Mouse (Mus musculus) ES-E14 (cell line): Measurements from ENCODE around the gene Cmtm6. TPM values are rescaled to one million over a fixed set of nuclear protein-coding genes. Genes with fewer than 3 reads are reported as not detected.

Experiments
- DNase-seq: peaks from one replicate; pipeline ENCODE4 v3.0.0-alpha.2; 2013; ENCODE audit warnings: low read depth, low spot score
- H3K27ac ChIP-seq: 2 replicates; pipeline ENCODE4 v1.5.1; 2012; ENCODE audit warnings: low read depth, mild to moderate bottlenecking, low read length, moderate library complexity, mixed read lengths; ENCODE audit not compliant: poor library complexity, insufficient read depth, severe bottlenecking
- H3K36me3 ChIP-seq: 2 replicates; pipeline ENCODE4 v1.6.1; 2012; ENCODE audit warnings: mild to moderate bottlenecking, low read length, moderate library complexity, mixed read lengths; ENCODE audit not compliant: control insufficient read depth, poor library complexity, insufficient read depth, severe bottlenecking
- H3K4me1 ChIP-seq, 2 experiments: fragments of 150-350 bp in 1 of 2; sonication (generic) in 1 of 2; 2 replicates each; pipeline ENCODE4 v1.6.1; 2012; ENCODE audit warnings: low read length in 2 of 2, mild to moderate bottlenecking in 1 of 2, mixed read lengths in 1 of 2; ENCODE audit not compliant: control insufficient read depth in 2 of 2, insufficient read depth in 2 of 2, poor library complexity in 1 of 2
- H3K4me3 ChIP-seq, 2 experiments: fragments of 150-350 bp in 1 of 2; sonication (generic) in 1 of 2; 2 replicates each; pipeline ENCODE4 v1.5.1; 2012; ENCODE audit warnings: low read length in 2 of 2, low read depth in 1 of 2, mild to moderate bottlenecking in 1 of 2, mixed read lengths in 1 of 2; ENCODE audit not compliant: insufficient read depth in 1 of 2, poor library complexity in 1 of 2, severe bottlenecking in 1 of 2
- H3K9ac ChIP-seq: 2 replicates; pipeline ENCODE4 v1.6.1; 2012; ENCODE audit warnings: low read depth, mild to moderate bottlenecking, low read length, mixed read lengths; ENCODE audit not compliant: poor library complexity, insufficient read depth, severe bottlenecking
- H3K9me3 ChIP-seq: fragments of 150-350 bp; sonication (generic); 2 replicates; pipeline ENCODE4 v1.6.1; 2012; ENCODE audit warnings: low read depth, mild to moderate bottlenecking, low read length; ENCODE audit not compliant: control insufficient read depth, insufficient read depth
- CHD2 ChIP-seq: IDR thresholded peaks from 2 replicates; pipeline ENCODE4 v1.6.1; 2014; ENCODE audit warnings: mild to moderate bottlenecking, low read depth, low read length, inconsistent platforms
- HCFC1 ChIP-seq: IDR thresholded peaks from 2 replicates; pipeline ENCODE4 v1.6.1; 2012; ENCODE audit warnings: low read length, inconsistent platforms, borderline replicate concordance; ENCODE audit not compliant: insufficient read depth
- MAFK ChIP-seq: IDR thresholded peaks from 2 replicates; pipeline ENCODE4 v1.6.1; 2014; ENCODE audit warnings: mild to moderate bottlenecking, low read depth, low read length, inconsistent platforms; ENCODE audit not compliant: insufficient read depth
- ZC3H11A ChIP-seq: IDR thresholded peaks from 2 replicates; pipeline ENCODE4 v1.6.1; 2012; ENCODE audit warnings: low read depth, mild to moderate bottlenecking, inconsistent platforms, low read length, borderline replicate concordance
- ZNF384 ChIP-seq: IDR thresholded peaks from 2 replicates; pipeline ENCODE4 v1.6.1; 2012; ENCODE audit warnings: low read depth, low read length, inconsistent platforms
- in situ Hi-C, 2 experiments: fragments of 600-800 bp; cut with MboI; formaldehyde crosslinking; loops; one replicate each; pipeline ENCODE4 v1.15.1; 2025; ENCODE audit warnings: low sequenced_read_pairs in 2 of 2, inconsistent platforms in 1 of 2; ENCODE audit not compliant: unreplicated experiment in 2 of 2
- total RNA-seq: library from RNA; depleted of rRNA; stranded (reverse); fragments of 300-350 nt; gene quantifications from 2 replicates; pipeline ENCODE4 v1.2.3, GENCODE M21; 2012

The Cmtm6 gene
- total RNA-seq, 1 experiment = 74.4 TPM

DNA sequence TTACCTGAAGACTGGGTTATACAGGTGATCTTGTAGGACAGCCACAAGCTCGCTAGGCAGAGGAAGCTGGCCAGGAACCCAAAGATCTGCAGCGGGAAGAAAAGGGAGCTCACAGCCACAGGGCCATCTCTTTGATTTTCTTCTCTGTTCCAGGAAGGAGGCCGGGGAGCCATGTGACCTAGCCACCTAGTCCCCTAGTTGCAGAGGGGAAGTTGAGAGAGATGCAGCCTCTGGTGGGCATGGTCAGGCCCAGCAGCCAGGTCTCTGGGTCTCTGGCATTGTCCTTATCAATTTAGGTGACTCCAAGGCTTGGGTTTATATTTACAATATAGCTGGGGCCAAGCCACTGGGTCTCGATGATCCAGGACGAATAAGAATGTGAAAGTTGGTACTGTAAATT, 27.9 kb downstream of the Cmtm6 start:
- in situ Hi-C loops = no loop called here
- peaks cover 0 to 8% of the 10 kb centered on the region in 2 experiments; a peak in 2 of 4 replicates for H3K4me1 ChIP-seq
- H3K9me3 ChIP-seq = no peaks in the 10 kb centered on the region
- DNase-seq = no peak
- H3K9ac ChIP-seq = no peak overlapping the region; the same call in 1 of the 2 replicates
- H3K4me3 ChIP-seq = no peak overlapping the region
- peaks cover 17% of the 10 kb centered on the region; the same call in 1 of the 2 replicates for H3K36me3 ChIP-seq
- no peak for TF ChIP-seq CHD2
- H3K27ac ChIP-seq = peak overlapping the region; percentile 46; the same call in 1 of the 2 replicates

DNA sequence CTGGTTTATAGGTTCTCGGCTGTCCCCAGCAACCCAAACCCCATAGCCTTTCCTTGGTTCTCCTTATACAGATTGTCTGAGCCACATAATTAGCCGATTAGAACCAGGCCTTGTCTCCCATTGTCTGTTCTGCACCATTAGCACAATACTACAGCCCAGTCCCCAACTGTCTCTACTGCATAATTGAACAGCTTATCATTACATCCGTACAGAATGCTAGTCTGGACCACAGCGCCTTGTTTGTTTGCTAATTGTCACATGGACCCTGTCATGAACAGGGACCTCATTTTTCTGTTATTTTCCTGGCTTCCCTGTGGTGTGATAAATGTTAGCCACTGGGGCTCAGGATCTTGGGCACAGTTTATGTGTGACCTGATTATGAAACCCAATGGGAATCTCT, 29.0 kb downstream of the Cmtm6 start:
- no peak for DNase-seq
- Histone ChIP-seq H3K9me3 (no peaks in the 10 kb centered on the region), H3K36me3 (peaks cover 17% of the 10 kb centered on the region; the same call in 1 of the 2 replicates), H3K4me1 (peaks cover 0 to 8% of the 10 kb centered on the region in 2 experiments; a peak in 2 of 4 replicates), H3K9ac (no peak overlapping the region), H3K27ac (no peak overlapping the region), H3K4me3 (no peak overlapping the region)
- no peak for TF ChIP-seq HCFC1
- no peak for TF ChIP-seq MAFK
- TF ChIP-seq CHD2 = no peak
- TF ChIP-seq ZC3H11A = no peak
- TF ChIP-seq ZNF384 = no peak
- in situ Hi-C loops = no loop called here

DNA sequence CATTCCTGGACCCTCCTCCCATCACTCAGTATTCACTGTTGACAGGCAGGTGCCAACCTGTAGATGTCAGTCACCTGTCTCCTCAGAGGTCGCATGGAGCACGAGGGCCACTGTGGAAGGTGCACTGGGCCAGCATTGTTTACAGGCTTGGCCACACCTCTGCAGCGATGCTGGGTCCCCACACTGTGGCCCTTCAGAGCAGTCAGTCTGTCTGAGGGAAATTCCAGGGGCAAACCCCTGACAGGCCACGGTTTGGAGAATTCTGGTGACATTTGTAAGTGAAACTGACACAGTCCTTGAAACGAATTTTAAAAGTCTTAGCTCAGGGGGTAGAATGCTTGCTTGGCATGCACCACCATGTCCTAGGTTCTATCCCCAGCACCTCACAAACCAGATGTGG, 29.4 kb downstream of the Cmtm6 start:
- Histone ChIP-seq H3K9ac (no peak overlapping the region), H3K9me3 (no peaks in the 10 kb centered on the region), H3K4me3 (no peak overlapping the region), H3K4me1 (peaks cover 0 to 8% of the 10 kb centered on the region in 2 experiments; a peak in 2 of 4 replicates), H3K27ac (no peak overlapping the region), H3K36me3 (peaks cover 17% of the 10 kb centered on the region; the same call in 1 of the 2 replicates)
- no peak for DNase-seq
- no peak for TF ChIP-seq HCFC1
- no peak for TF ChIP-seq ZC3H11A
- TF ChIP-seq CHD2 = no peak
- TF ChIP-seq MAFK = no peak
- no peak for TF ChIP-seq ZNF384
- in situ Hi-C loops = no loop called here

DNA sequence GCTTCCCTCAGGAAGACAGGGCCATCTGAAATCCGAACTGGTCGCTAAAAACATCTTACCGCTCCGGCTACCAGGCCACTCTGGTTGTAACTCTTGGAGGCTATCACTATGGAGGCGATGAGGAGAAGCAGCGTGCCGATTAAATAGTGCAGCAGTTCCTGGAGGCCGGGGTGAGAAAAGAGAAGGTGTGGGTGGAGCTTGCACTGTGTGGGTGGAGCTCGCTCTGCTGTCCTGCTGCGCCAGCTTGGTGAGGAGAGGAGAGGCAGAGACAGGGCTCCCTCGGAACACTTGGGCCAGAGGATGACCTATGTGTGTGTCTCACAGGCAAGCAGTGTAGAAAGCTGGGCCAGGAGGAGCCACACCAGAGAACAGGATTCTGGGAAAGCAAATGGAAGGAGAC, 30.9 kb downstream of the Cmtm6 start:
- DNase-seq = no peak

DNA sequence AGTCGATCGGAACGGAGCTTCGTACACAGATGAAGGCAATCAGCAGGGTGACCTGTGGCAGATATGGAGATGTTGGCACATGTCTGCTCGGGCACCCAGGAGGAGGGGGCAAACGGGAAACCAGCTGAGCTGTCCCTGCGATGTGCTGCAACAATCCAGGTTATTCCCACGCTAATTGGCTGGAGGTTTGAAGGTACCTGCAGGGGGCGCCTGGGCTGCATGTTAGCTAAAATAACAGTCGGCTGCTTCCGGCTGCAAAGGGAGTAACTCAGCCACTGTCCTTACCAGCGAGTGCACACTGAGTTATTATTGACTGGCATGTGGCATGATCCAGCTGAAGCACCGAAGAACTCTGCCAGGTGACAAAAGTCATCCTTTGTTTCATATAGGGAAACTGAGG, 32.4 kb downstream of the Cmtm6 start:
- Histone ChIP-seq H3K9ac (no peak overlapping the region), H3K9me3 (no peaks in the 10 kb centered on the region), H3K36me3 (peaks cover 7% of the 10 kb centered on the region; the same call in 1 of the 2 replicates), H3K27ac (no peak overlapping the region), H3K4me3 (no peak overlapping the region), H3K4me1 (peaks cover 0 to 16% of the 10 kb centered on the region in 2 experiments; a peak in 2 of 4 replicates)
- peak; percentile 58 for DNase-seq
- in situ Hi-C loops = no loop called here
- TF ChIP-seq ZNF384 (no peak), ZC3H11A (no peak), MAFK (no peak), HCFC1 (no peak), CHD2 (no peak)

More for the DNA sequence above, 30.9 kb downstream of the Cmtm6 start:
- no peak for TF ChIP-seq ZNF384
- no peak for TF ChIP-seq CHD2
- TF ChIP-seq ZC3H11A = no peak
- no peak for TF ChIP-seq MAFK
- TF ChIP-seq HCFC1 = no peak
- Histone ChIP-seq H3K27ac (no peak overlapping the region), H3K9me3 (no peaks in the 10 kb centered on the region), H3K36me3 (peaks cover 13% of the 10 kb centered on the region; the same call in 1 of the 2 replicates), H3K9ac (no peak overlapping the region), H3K4me3 (no peak overlapping the region), H3K4me1 (peaks cover 0 to 8% of the 10 kb centered on the region in 2 experiments; a peak in 2 of 4 replicates)
- in situ Hi-C loops = no loop called here
